Mouse (Mus musculus) cortical plate, adult 2 months (tissue): ENCODE results near the gene Cel.

Experiments used
- CTCF ChIP-seq: fragments of 200-500 bp; IDR thresholded peaks from 2 replicates; pipeline ENCODE4 v1.5.1; 2011; ENCODE audit warnings: mild to moderate bottlenecking, control low read depth, low read length; ENCODE audit not compliant: insufficient read depth; ENCODE audit errors: extremely low read depth
- POLR2A ChIP-seq: fragments of 200-500 bp; IDR thresholded peaks from 2 replicates; pipeline ENCODE4 v1.6.1; 2011; ENCODE audit warnings: mild to moderate bottlenecking, low read length, control low read depth; ENCODE audit not compliant: insufficient read depth; ENCODE audit errors: extremely low read depth

- TF ChIP-seq CTCF (no peak), POLR2A (no peak)
These were observed 14.0 kb downstream of the Cel start for GRCm38 (mm10) chr2:28549157-28549556.
